Mouse (Mus musculus): ENCODE data around the gene Elf1. TPM values are rescaled to one million over a fixed set of nuclear protein-coding genes. Genes with fewer than 3 reads are reported as not detected.

The Elf1 gene
- polyA plus RNA-seq, 1 experiment from 2014 or later: 21.2 TPM

DNA sequence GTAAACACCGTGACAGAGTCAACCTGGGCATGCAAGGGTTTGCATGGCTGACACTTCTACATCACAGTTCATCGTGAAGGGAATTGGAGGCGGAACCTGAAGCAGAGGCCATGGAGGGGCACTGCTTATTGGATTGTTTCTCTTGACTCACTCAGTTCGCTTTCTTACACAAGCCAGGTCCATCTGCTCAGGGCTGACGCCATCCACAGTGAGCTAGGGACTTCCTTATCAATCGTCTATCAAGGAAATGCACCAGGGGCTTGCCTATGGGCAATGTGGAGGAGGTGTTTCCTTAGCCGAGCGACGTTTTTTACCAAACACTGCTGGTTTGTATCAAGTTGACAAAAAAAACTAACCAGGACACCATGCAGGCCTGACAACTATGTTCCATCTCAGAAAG is 18.3 kb downstream of the Elf1 start:
- Histone ChIP-seq H3K27me3 (replicated peaks) (no peaks in the 10 kb centered on the region), H3K4me2 (peak overlapping the region; percentile 28), H3K27ac (peak overlapping the region; percentile 66), H3K9ac (no peak overlapping the region), H3K4me3 (no peak overlapping the region), H3K9me3 (replicated peaks) (no peaks in the 10 kb centered on the region), H3K4me1 (peaks cover 68% of the 10 kb centered on the region), H3K36me3 (peaks cover 10% of the 10 kb centered on the region)
- peak; percentile 51 for ATAC-seq
- WGBS (ENCODE audit: insufficient replicate concordance): 33% methylated on average over 9 of the region's 9 CpGs

DNA sequence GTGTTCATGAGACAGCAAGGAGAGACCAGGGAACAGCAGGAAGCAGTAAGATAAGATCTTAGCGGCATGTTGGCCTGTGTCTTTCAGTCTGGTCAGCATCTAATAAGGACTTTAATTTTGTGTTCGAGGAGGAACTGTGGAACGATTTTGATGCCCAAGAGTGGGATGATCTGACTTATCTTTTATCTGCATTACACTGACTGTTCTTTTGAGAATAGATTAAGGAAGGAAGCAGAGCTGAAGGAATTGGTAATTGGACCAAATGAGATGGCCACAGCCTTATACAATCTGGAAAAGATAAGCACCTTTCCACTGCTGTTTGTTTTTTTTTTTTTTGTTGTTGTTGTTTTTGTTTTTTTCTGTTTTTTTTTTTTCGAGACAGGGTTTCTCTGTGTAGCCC is 19.8 kb downstream of the Elf1 start:
- 0 out of 2 replicates have a peak overlapping the region, but pooled peaks have one; percentile 3 for H3K9ac ChIP-seq
- peaks cover 78% of the 10 kb centered on the region for H3K4me1 ChIP-seq
- no peaks in the 10 kb centered on the region for H3K27me3 ChIP-seq (replicated peaks)
- H3K27ac ChIP-seq: peak overlapping the region; percentile 66
- no peaks in the 10 kb centered on the region for H3K9me3 ChIP-seq (replicated peaks)
- peaks cover 8% of the 10 kb centered on the region for H3K36me3 ChIP-seq
- no peak overlapping the region for H3K4me3 ChIP-seq
- peak; percentile 30; the same call in 1 of the 2 replicates for ATAC-seq
- H3K4me2 ChIP-seq: peak overlapping the region; percentile 9
- WGBS (ENCODE audit: insufficient replicate concordance): 29% methylated on average over 4 of the region's 4 CpGs

DNA sequence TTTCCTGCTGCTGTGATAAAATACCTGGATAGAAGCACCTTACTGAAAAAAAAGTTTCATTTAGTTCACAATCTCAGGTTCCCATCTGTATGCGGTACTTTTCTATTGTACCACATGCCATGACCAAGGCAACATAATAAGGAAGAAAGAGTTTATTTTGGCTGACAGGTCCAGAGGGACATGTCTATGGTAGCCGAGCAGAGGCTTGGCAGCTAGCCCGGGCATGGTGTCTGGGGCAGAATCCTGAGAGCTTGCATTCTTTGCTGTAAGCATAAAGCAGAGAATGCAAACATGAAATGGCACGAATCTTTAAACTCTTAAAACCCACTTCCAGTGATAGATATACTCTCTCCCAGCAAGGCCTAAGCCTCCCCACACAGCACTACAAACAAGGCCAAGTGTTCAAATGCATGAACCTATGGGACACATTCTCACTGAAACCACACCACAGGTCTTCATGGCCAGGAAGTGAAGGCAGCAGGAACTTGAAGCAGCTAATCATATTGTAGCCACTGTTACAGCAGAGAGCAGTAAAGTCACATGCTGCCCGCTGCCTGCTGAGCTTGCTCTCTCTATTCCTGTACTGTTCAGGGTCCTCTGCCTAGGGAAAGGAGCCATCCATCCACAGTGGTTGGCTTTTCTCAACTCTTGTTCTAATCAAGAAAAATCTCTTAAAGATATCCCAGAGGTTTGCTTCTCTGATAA is 22.5 kb downstream of the Elf1 start:
- peaks cover 8% of the 10 kb centered on the region for H3K36me3 ChIP-seq
- H3K27ac ChIP-seq: peak overlapping the region; percentile 50; the same call in 1 of the 2 replicates
- 0 out of 2 replicates have a peak overlapping the region, but pooled peaks have one; percentile 30 for H3K9ac ChIP-seq
- no peaks in the 10 kb centered on the region for H3K27me3 ChIP-seq (replicated peaks)
- no peaks in the 10 kb centered on the region for H3K9me3 ChIP-seq (replicated peaks)
- H3K4me3 ChIP-seq: no peak overlapping the region
- WGBS (ENCODE audit: insufficient replicate concordance): 73% methylated on average over 5 of the region's 5 CpGs
- peaks cover 96% of the 10 kb centered on the region for H3K4me1 ChIP-seq
- H3K4me2 ChIP-seq: no peak overlapping the region
- ATAC-seq: no peak

DNA sequence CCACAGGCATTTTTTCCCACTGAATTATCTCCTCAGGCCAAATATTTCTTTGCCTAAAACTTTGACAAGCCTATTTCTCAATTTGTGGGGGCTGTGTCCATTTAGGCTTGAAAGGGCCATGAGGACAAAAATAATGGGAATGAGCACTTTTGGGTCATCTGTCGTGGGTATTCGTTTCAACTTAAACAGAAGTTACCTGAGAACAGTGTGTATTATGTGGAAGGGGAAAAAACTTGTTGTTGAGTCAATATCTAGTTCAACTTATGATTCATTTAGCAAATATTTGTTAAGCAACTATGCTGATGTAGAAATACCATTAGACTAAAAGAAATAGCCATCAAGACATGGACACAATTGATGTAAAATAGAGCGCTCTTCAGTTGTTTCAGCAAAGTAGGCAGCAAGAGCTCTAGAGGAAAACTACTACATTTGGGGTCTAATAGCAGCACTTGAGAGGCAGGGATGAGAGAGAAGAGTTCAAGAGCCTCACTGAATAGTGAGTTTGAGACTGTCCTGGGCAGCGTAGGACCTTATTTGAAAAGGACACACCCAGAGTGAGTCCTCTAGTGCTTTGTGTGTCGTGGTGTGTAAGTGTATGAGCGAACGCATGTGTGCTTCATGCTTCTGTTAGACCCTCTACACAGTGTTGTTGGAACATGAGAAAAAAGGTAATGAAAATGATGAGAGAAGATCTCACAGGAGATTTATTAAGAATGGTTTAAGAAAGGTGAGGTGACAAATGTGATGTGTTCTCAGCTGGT is 23.4 kb downstream of the Elf1 start:
- ATAC-seq: no peak
- Histone ChIP-seq H3K27ac (peak overlapping the region; percentile 88; the same call in 1 of the 2 replicates), H3K4me2 (no peak overlapping the region), H3K9ac (0 out of 2 replicates have a peak overlapping the region, but pooled peaks have one; percentile 30), H3K4me3 (no peak overlapping the region), H3K27me3 (replicated peaks) (no peaks in the 10 kb centered on the region), H3K4me1 (peaks cover 95% of the 10 kb centered on the region), H3K36me3 (peaks cover 8% of the 10 kb centered on the region), H3K9me3 (replicated peaks) (no peaks in the 10 kb centered on the region)
- WGBS (ENCODE audit: insufficient replicate concordance): 89% methylated on average over 7 of the region's 7 CpGs

DNA sequence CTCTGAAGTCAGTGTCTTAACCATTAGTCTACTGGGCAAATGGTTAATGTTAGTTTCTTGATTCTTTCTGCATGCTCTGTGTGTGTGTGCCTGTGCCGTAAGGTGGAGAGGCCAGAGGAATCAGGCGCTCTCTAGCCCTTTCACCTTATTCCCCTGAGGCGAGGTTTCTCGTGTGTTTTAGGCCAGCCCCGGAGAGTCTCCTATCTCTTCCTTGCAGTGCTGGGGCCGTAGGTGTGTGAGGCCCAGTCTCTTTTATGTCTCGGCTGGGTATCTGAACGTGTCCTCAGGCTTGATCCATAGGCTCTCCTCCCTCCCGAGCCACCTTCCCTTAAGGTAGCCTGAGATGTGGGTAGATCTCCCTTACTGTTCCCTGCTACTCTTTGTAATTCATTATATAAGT is 25.2 kb downstream of the Elf1 start:
- Histone ChIP-seq H3K9ac (peak overlapping the region; percentile 44; the same call in 1 of the 2 replicates), H3K27ac (peak overlapping the region; percentile 88), H3K4me1 (peaks cover 92% of the 10 kb centered on the region), H3K4me2 (peak overlapping the region; percentile 59), H3K27me3 (replicated peaks) (no peaks in the 10 kb centered on the region), H3K36me3 (peaks cover 7% of the 10 kb centered on the region), H3K4me3 (peak overlapping the region; percentile 29), H3K9me3 (replicated peaks) (no peaks in the 10 kb centered on the region)
- WGBS (ENCODE audit: insufficient replicate concordance): 20% methylated on average over 9 of the region's 9 CpGs
- peak; percentile 99 for ATAC-seq

DNA sequence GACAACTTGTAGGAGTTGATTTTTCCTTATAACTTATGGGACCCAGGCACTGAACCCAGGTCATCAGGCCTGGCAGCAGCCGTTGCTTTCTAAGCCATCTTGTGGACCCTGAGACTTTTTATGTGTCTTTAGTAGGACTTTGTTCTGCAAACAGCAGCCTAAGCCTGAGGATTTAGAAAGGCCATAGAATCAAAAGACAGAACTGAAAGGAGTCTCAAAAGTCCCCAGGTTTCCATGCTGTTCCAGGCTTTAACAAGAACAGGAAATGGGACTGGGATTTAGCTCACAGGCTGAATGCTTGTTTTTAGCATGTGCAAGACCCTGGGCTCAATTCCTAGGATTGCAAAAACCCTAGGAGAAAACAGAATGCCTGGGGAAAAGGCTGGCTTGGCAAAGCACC is 26.9 kb downstream of the Elf1 start:
- peaks cover 90% of the 10 kb centered on the region for H3K4me1 ChIP-seq

DNA sequence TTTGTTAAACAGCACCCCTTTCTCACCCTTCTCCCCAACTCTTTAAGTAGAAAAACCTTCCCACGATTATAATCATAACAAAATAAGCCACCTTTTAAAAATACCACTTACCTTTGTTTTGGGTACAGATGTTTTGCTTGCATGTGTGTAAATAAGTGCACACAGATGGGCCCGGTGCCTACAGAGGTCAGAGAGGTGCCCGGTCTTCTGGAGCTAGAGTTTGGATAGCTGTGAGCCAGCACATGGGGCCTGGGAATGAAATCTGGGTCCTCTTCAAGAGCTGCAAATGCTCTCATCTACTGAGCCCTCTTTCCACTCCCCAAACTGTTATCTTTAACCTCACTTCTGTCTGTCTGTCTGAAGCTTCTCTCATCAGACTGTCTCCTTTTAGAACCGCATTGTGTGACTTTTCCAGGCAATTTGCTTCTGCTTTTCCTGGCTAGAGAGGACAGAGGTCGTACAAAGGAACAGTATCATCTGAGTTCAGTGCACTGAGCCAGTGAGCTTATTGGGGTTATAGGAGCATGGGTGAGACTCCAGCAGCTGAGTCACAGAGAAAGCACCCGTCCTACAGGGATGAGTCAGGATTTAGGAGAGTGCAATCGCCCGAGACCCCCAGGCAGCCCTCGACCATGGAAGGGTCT is 27.8 kb downstream of the Elf1 start:
- Histone ChIP-seq H3K36me3 (no peaks in the 10 kb centered on the region), H3K4me1 (peaks cover 90% of the 10 kb centered on the region), H3K4me3 (no peak overlapping the region), H3K4me2 (no peak overlapping the region), H3K9ac (0 out of 2 replicates have a peak overlapping the region, but pooled peaks have one; percentile 9), H3K9me3 (replicated peaks) (no peaks in the 10 kb centered on the region), H3K27me3 (replicated peaks) (no peaks in the 10 kb centered on the region), H3K27ac (peak overlapping the region; percentile 67)
- ATAC-seq: no peak
- 67% methylated on average over 9 of the region's 9 CpGs for WGBS (ENCODE audit: insufficient replicate concordance)

More for the DNA sequence above, 26.9 kb downstream of the Elf1 start:
- H3K27me3 ChIP-seq (replicated peaks): no peaks in the 10 kb centered on the region
- WGBS (ENCODE audit: insufficient replicate concordance): 73% methylated on average over 1 of the region's 1 CpGs
- no peak for ATAC-seq
- H3K4me2 ChIP-seq: no peak overlapping the region
- H3K36me3 ChIP-seq: no peaks in the 10 kb centered on the region
- H3K27ac ChIP-seq: peak overlapping the region; percentile 67
- H3K4me3 ChIP-seq: no peak overlapping the region
- no peaks in the 10 kb centered on the region for H3K9me3 ChIP-seq (replicated peaks)
- H3K9ac ChIP-seq: no peak overlapping the region

DNA sequence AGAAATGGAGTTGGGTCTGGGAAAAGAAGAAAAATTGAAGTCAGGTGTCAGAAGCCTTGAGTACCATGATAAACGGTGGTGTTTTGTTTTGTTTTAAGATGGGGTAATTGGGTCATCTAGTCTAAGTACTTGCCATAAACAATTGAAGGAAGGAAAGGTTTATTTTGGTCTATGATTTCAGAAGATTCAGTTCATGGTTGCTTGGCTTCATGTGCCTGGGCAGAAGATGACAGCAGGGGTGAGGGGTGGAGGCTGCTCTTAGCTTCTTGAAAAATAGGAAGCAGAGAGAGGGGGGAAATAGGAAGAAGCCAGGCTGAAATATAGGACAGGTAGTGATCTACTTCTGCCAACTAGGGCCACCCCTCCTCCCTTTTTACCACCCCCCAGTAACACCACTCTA is 30.5 kb downstream of the Elf1 start:
- Histone ChIP-seq H3K4me3 (no peak overlapping the region), H3K27me3 (replicated peaks) (no peaks in the 10 kb centered on the region), H3K9me3 (replicated peaks) (no peaks in the 10 kb centered on the region), H3K4me1 (peaks cover 90% of the 10 kb centered on the region), H3K4me2 (no peak overlapping the region), H3K9ac (no peak overlapping the region), H3K27ac (0 out of 2 replicates have a peak overlapping the region, but pooled peaks have one; percentile 1), H3K36me3 (no peaks in the 10 kb centered on the region)
- WGBS (ENCODE audit: insufficient replicate concordance): 39% methylated on average over 1 of the region's 1 CpGs
- no peak for ATAC-seq

DNA sequence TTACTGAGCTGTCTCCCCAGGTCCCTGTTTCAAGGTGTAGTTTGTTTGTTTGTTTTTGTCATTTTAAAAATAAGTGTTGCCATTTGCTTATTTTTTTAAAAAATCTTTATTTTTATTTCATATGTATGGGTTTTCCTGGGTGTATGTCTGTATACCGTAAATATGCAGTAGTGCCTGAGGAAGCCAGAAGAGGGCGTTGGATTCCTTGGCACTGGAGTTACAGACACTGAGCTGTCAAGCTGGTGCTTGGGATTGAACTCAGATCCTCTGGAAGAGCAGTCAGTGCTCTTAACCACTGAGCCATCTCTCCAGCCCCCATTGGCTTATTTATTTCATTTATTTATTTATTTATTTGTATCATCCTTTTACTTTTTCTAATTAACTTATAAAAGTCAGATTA is 33.0 kb downstream of the Elf1 start:
- Histone ChIP-seq H3K36me3 (no peaks in the 10 kb centered on the region), H3K4me2 (no peak overlapping the region), H3K27ac (no peak overlapping the region), H3K4me1 (peaks cover 86% of the 10 kb centered on the region), H3K9ac (no peak overlapping the region), H3K9me3 (replicated peaks) (no peaks in the 10 kb centered on the region), H3K4me3 (no peak overlapping the region), H3K27me3 (replicated peaks) (no peaks in the 10 kb centered on the region)
- no peak for ATAC-seq
- 69% methylated on average over 2 of the region's 2 CpGs for WGBS (ENCODE audit: insufficient replicate concordance)

DNA sequence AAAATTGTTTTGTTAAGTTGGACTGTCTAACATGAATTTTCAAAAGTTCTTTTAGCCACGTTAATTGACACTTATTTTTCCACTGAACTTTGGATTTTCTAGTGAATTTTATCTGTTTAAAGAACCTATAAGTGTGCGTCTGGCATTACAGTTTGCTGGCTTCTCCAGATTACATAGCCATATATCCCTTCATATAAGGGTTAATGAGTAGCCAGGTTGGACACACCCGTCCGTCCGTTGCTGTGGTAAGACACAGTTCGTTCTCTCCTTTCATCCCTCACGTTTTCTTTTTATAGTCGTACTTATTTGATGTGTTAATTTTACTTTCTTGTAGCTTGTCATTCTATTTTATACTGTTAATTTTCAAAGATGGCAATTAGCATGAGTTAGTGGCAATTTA is 34.1 kb downstream of the Elf1 start:
- Histone ChIP-seq H3K36me3 (no peaks in the 10 kb centered on the region), H3K4me1 (peaks cover 86% of the 10 kb centered on the region), H3K4me3 (peak overlapping the region; percentile 46), H3K4me2 (peak overlapping the region; percentile 65), H3K9me3 (replicated peaks) (no peaks in the 10 kb centered on the region), H3K27ac (peak overlapping the region; percentile 43), H3K27me3 (replicated peaks) (no peaks in the 10 kb centered on the region), H3K9ac (peak overlapping the region; percentile 62)
- ATAC-seq: peak; percentile 57; the same call in 1 of the 2 replicates
- 27% methylated on average over 8 of the region's 8 CpGs for WGBS (ENCODE audit: insufficient replicate concordance)

DNA sequence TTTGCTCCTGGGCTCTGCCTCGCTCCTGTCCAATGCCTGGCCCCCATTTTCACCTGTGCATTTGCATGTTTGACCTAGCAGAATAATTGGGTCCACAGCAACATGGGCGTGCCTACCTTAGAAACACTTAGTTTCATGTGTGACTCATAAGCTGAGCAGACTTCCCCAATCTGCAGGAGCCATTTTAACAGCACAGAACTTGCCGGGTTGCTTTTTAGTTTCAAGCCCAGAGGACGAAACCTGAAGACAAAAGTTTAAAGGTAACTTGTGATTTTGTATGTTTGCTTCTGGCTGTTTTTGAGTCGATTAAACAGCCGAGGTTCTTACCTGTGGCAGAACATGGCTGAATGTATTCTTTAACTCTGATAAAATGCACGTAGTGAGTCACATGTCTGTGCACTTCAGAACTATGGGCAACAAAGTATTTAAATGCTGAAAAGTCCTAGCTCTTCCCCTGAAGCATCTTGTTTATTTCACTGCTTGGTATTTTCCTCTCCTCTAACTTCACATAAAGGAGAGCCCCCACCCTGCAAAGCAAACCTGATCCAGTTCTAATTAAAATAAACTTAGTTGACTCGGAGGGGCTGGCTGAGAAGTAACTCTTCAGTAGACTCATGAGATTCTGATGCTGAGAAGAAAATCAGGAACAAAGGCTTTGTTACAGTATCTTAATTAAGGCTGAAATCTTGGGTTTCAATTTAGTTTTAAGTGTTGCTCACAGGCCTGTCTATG is 34.7 kb downstream of the Elf1 start:
- ATAC-seq: peak; percentile 66
- Histone ChIP-seq H3K27ac (peak overlapping the region; percentile 43), H3K9ac (peak overlapping the region; percentile 62), H3K27me3 (replicated peaks) (no peaks in the 10 kb centered on the region), H3K4me1 (peaks cover 83% of the 10 kb centered on the region), H3K36me3 (no peaks in the 10 kb centered on the region), H3K4me2 (peak overlapping the region; percentile 65), H3K4me3 (peak overlapping the region; percentile 46), H3K9me3 (replicated peaks) (no peaks in the 10 kb centered on the region)
- WGBS (ENCODE audit: insufficient replicate concordance): 33% methylated on average over 8 of the region's 8 CpGs

Data from liver, embryonic 12.5 days (tissue).